Mouse (Mus musculus) intestine, embryonic 14.5 days (tissue): ENCODE results near the gene Apoe. TPM values are rescaled to one million over a fixed set of nuclear protein-coding genes. Genes with fewer than 3 reads are reported as not detected.

Experiments used
- ATAC-seq: fragments of 200-750 bp; cut with Nextera tagmentation; replicated peaks from 2 replicates; pipeline ENCODE4 v1.8.0; 2017; ENCODE audit warnings: low read depth, moderate number of reproducible peaks, moderate TSS enrichment, moderate library complexity; ENCODE audit not compliant: low FRiP score, low TSS enrichment
- DNase-seq: peaks from one replicate; pipeline ENCODE4 v3.0.0-alpha.2; 2018; ENCODE audit warnings: low spot score
- H3K27ac ChIP-seq: fragments of 300-500 bp; sonication (generic); 2 replicates; pipeline ENCODE4 v1.5.1; 2014; ENCODE audit warnings: low read depth, mild to moderate bottlenecking, control low read depth
- H3K27me3 ChIP-seq: fragments of 300-500 bp; sonication (generic); replicated peaks from 2 replicates; pipeline ENCODE4 v1.6.1; 2014; ENCODE audit warnings: low read length, control low read depth; ENCODE audit not compliant: control insufficient read depth, insufficient read depth
- H3K36me3 ChIP-seq: fragments of 300-500 bp; sonication (generic); 2 replicates; pipeline ENCODE4 v1.6.1; 2014; ENCODE audit warnings: low read length, control low read depth; ENCODE audit not compliant: control insufficient read depth, insufficient read depth
- H3K4me1 ChIP-seq: fragments of 300-500 bp; sonication (generic); replicated peaks from 2 replicates; pipeline ENCODE4 v1.6.1; 2014; ENCODE audit warnings: low read length, control low read depth, mixed read lengths; ENCODE audit not compliant: control insufficient read depth, insufficient read depth
- H3K4me2 ChIP-seq: fragments of 300-500 bp; sonication (generic); 2 replicates; pipeline ENCODE4 v1.6.1; 2014; ENCODE audit warnings: low read length
- H3K4me3 ChIP-seq: fragments of 300-500 bp; sonication (generic); 2 replicates; pipeline ENCODE4 v1.5.1; 2014; ENCODE audit warnings: low read depth, low read length, control low read depth, mixed read lengths
- H3K9ac ChIP-seq: fragments of 300-500 bp; sonication (generic); 2 replicates; pipeline ENCODE4 v1.6.1; 2014; ENCODE audit warnings: mild to moderate bottlenecking, low read length
- H3K9me3 ChIP-seq: fragments of 300-500 bp; sonication (generic); 2 replicates; pipeline ENCODE4 v1.6.1; 2016; ENCODE audit warnings: low read length, control low read depth; ENCODE audit not compliant: control insufficient read depth
- WGBS: fragments of 180-500 bp; shearing (Covaris S2); extraction: QIAGEN DNeasy Blood & Tissue Kit; methylation state at CpG from one replicate; pipeline ENCODE4 v1.1.7; 2014; 5-methylcytosine and 5-hydroxymethylcytosine counted together
- polyA plus RNA-seq: library from polyadenylated mRNA; unstranded; fragments of >200 nt; fragmentation: Nextera tagmentation; extraction: Ambion mirVana; gene quantifications from 2 replicates; pipeline ENCODE4 v1.2.1, GENCODE M21; 2014

Apoe gene
- polyA plus RNA-seq, 1 experiment from 2014 or later, result 233 TPM

GRCm38 (mm10) chr7:19683771-19684201 lies 15.2 kb downstream of the Apoe start:
- Histone ChIP-seq H3K36me3 (no peaks in the 10 kb centered on the region), H3K4me3 (no peak overlapping the region), H3K4me1 (no peaks in the 10 kb centered on the region), H3K9ac (no peak overlapping the region), H3K9me3 (no peaks in the 10 kb centered on the region), H3K27me3 (no peaks in the 10 kb centered on the region), H3K4me2 (no peak overlapping the region), H3K27ac (no peak overlapping the region)
- DNase-seq, result no peak
- WGBS, result 89% methylated on average over 6 of the region's 6 CpGs
- ATAC-seq, result no peak

GRCm38 (mm10) chr7:19682979-19683378 lies 16.0 kb downstream of the Apoe start:
- no peaks in the 10 kb centered on the region for H3K36me3 ChIP-seq
- H3K9me3 ChIP-seq, result no peaks in the 10 kb centered on the region
- H3K4me2 ChIP-seq, result no peak overlapping the region
- ATAC-seq, result no peak
- no peaks in the 10 kb centered on the region for H3K27me3 ChIP-seq
- WGBS, result 66% methylated on average over 3 of the region's 3 CpGs
- no peaks in the 10 kb centered on the region for H3K4me1 ChIP-seq
- no peak for DNase-seq
- H3K4me3 ChIP-seq, result no peak overlapping the region
- no peak overlapping the region for H3K27ac ChIP-seq
- H3K9ac ChIP-seq, result no peak overlapping the region

- DNase-seq, result no peak
- Histone ChIP-seq H3K27me3 (no peaks in the 10 kb centered on the region), H3K4me1 (no peaks in the 10 kb centered on the region), H3K9me3 (no peaks in the 10 kb centered on the region), H3K36me3 (no peaks in the 10 kb centered on the region), H3K9ac (no peak within 1 kb of the TSS), H3K27ac (no peak within 1 kb of the TSS), H3K4me2 (no peak within 1 kb of the TSS), H3K4me3 (no peak within 1 kb of the TSS)
- no peak for ATAC-seq
- 63% methylated on average over 8 of the region's 8 CpGs for WGBS
Observed at GRCm38 (mm10) chr7:19681202-19681694, 17.7 kb downstream of the Apoe start, which contains the start of the genes Gm44805 and Apoc4. TSS of gene Gm44805 (minus strand) at chr7:19681423. TSS of gene Apoc4 (minus strand) at chr7:19681479.

GRCm38 (mm10) chr7:19680702-19681101 lies 18.3 kb downstream of the Apoe start:
- DNase-seq (no peak), ATAC-seq (no peak)
- no peak overlapping the region for H3K27ac ChIP-seq
- H3K9me3 ChIP-seq, result no peaks in the 10 kb centered on the region
- H3K4me3 ChIP-seq, result no peak overlapping the region
- 86% methylated on average over 2 of the region's 2 CpGs for WGBS
- H3K36me3 ChIP-seq, result no peaks in the 10 kb centered on the region
- no peaks in the 10 kb centered on the region for H3K4me1 ChIP-seq
- no peaks in the 10 kb centered on the region for H3K27me3 ChIP-seq
- H3K9ac ChIP-seq, result no peak overlapping the region
- H3K4me2 ChIP-seq, result no peak overlapping the region

DNA sequence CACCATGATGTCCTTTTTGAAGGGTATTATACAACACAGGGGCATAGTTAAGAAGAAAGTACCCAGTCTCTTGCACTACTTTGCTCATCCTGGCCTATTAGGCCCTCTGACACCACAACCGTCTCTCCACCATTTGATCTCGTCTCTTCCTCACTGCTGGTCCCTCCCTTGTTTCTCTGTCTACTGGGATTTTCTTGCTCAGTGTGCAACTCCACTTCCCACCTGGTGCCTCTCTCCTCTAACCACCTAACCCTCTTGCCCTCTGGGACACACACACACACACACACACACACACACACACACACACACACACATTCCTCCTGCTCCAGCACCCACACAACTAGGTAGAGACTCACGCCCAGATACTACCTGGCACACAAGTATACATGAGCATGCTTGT lies 20.1 kb downstream of the Apoe start:
- H3K36me3 ChIP-seq, result no peaks in the 10 kb centered on the region
- no peak overlapping the region for H3K9ac ChIP-seq
- H3K27me3 ChIP-seq, result no peaks in the 10 kb centered on the region
- no peaks in the 10 kb centered on the region for H3K9me3 ChIP-seq
- H3K4me2 ChIP-seq, result no peak overlapping the region
- no peak for DNase-seq
- 84% methylated on average over 3 of the region's 3 CpGs for WGBS
- ATAC-seq, result no peak
- H3K27ac ChIP-seq, result no peak overlapping the region
- no peak overlapping the region for H3K4me3 ChIP-seq
- no peaks in the 10 kb centered on the region for H3K4me1 ChIP-seq

DNA sequence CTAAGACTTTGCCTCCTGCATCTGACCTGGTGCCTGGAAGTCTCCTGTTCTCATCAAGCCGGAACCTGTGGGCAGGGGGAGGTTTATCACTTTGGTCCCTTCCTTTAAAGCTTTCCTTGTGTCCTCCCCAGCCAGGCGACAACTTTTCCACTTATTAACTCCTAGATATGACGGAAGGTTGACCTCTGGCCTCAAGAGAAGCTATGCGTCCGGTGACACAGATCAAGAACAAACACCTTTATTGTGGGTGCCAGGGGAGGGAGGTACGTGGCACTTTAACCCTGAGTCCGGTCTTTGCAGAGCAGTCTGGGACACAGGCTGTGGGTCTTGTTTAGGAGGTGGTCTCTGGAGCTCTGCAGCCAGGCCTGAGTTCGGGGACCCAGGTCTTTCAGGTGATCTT lies 21.1 kb downstream of the Apoe start, which contains the start of gene Apoc2:
Gene Apoc2, minus strand, starts transcription at position 70 of the 400 bp plus-strand sequence.
- Histone ChIP-seq H3K4me1 (no peaks in the 10 kb centered on the region), H3K9ac (no peak within 1 kb of the TSS), H3K4me2 (no peak within 1 kb of the TSS), H3K27ac (no peak within 1 kb of the TSS), H3K27me3 (no peaks in the 10 kb centered on the region), H3K4me3 (no peak within 1 kb of the TSS), H3K9me3 (no peaks in the 10 kb centered on the region), H3K36me3 (no peaks in the 10 kb centered on the region)
- DNase-seq (no peak), ATAC-seq (no peak; the same call in 1 of the 2 replicates)
- 64% methylated on average over 8 of the region's 8 CpGs for WGBS

GRCm38 (mm10) chr7:19676662-19677061 lies 22.3 kb downstream of the Apoe start:
- Histone ChIP-seq H3K27ac (no peak overlapping the region), H3K4me3 (no peak overlapping the region), H3K27me3 (no peaks in the 10 kb centered on the region), H3K9me3 (no peaks in the 10 kb centered on the region), H3K36me3 (no peaks in the 10 kb centered on the region), H3K9ac (no peak overlapping the region), H3K4me1 (no peaks in the 10 kb centered on the region), H3K4me2 (no peak overlapping the region)
- no peak for DNase-seq
- 0 out of 2 replicates have a peak, but pooled peaks have one; percentile 28 for ATAC-seq
- WGBS, result 56% methylated on average over 1 of the region's 1 CpGs

- Histone ChIP-seq H3K4me3 (no peak overlapping the region), H3K27me3 (no peaks in the 10 kb centered on the region), H3K9me3 (no peaks in the 10 kb centered on the region), H3K4me1 (no peaks in the 10 kb centered on the region), H3K9ac (no peak overlapping the region), H3K4me2 (no peak overlapping the region), H3K36me3 (no peaks in the 10 kb centered on the region), H3K27ac (no peak overlapping the region)
- no peak for DNase-seq
- WGBS, result 83% methylated on average over 10 of the region's 10 CpGs
- no peak for ATAC-seq
Observed at GRCm38 (mm10) chr7:19675824-19676223, 23.2 kb downstream of the Apoe start.

- H3K27ac ChIP-seq, result no peak overlapping the region
- ATAC-seq, result no peak
- no peaks in the 10 kb centered on the region; the same call in 1 of the 2 replicates for H3K4me1 ChIP-seq
- 66% methylated on average over 14 of the region's 14 CpGs for WGBS
- H3K27me3 ChIP-seq, result no peaks in the 10 kb centered on the region
- H3K9me3 ChIP-seq, result no peaks in the 10 kb centered on the region
- no peaks in the 10 kb centered on the region for H3K36me3 ChIP-seq
- no peak overlapping the region for H3K9ac ChIP-seq
- no peak overlapping the region for H3K4me3 ChIP-seq
- no peak overlapping the region for H3K4me2 ChIP-seq
- DNase-seq, result no peak
Observed at GRCm38 (mm10) chr7:19673083-19673699, 25.8 kb downstream of the Apoe start.
